Mouse (Mus musculus) thymus, postnatal 4 days (tissue): ENCODE measurements around the gene Mob4.
A peak's percentile ranks its signal among the peaks of the same experiment; 100 is the strongest.

Experiments
- DNase-seq: peaks from one replicate; pipeline ENCODE4 v3.0.0; 2021

The Mob4 gene

GRCm38 (mm10) chr1:55132308-55132707 is 1.3 kb downstream of the Mob4 start:
- DNase-seq: no peak

GRCm38 (mm10) chr1:55133173-55133572 is 2.1 kb downstream of the Mob4 start:
- no peak for DNase-seq

- no peak for DNase-seq
These were observed 3.3 kb downstream of the Mob4 start for GRCm38 (mm10) chr1:55134301-55134700.

GRCm38 (mm10) chr1:55135846-55136245 is 4.8 kb downstream of the Mob4 start:
- no peak for DNase-seq

- DNase-seq: no peak
These were observed 13.3 kb downstream of the Mob4 start for GRCm38 (mm10) chr1:55144338-55144737.

- no peak for DNase-seq
These were observed 14.5 kb downstream of the Mob4 start for GRCm38 (mm10) chr1:55145556-55145955.

- DNase-seq: no peak
These were observed 26.3 kb downstream of the Mob4 start for GRCm38 (mm10) chr1:55157329-55157728.

GRCm38 (mm10) chr1:55158211-55158610 is 27.2 kb downstream of the Mob4 start:
- no peak for DNase-seq

GRCm38 (mm10) chr1:55158821-55159220 is 27.8 kb downstream of the Mob4 start:
- no peak for DNase-seq

GRCm38 (mm10) chr1:55160218-55160617 is 29.2 kb downstream of the Mob4 start:
- no peak for DNase-seq

GRCm38 (mm10) chr1:55160831-55161638 is 30.0 kb downstream of the Mob4 start:
- no peak for DNase-seq

- DNase-seq: peak; percentile 56
These were observed 30.9 kb downstream of the Mob4 start for GRCm38 (mm10) chr1:55161895-55162294.

GRCm38 (mm10) chr1:55162781-55163180 is 31.8 kb downstream of the Mob4 start:
- DNase-seq: no peak

GRCm38 (mm10) chr1:55164005-55164404 is 33.0 kb downstream of the Mob4 start:
- DNase-seq: no peak

GRCm38 (mm10) chr1:55167560-55167959 is 36.5 kb downstream of the Mob4 start:
- no peak for DNase-seq

- DNase-seq: no peak
These were observed 37.6 kb downstream of the Mob4 start for GRCm38 (mm10) chr1:55168591-55168990.

GRCm38 (mm10) chr1:55171361-55172325 is 40.6 kb downstream of the Mob4 start:
- no peak for DNase-seq

- DNase-seq: no peak
These were observed 42.9 kb downstream of the Mob4 start for GRCm38 (mm10) chr1:55173720-55174557.

- no peak for DNase-seq
These were observed 43.6 kb downstream of the Mob4 start for GRCm38 (mm10) chr1:55174558-55175034.

- DNase-seq: no peak
These were observed 49.0 kb downstream of the Mob4 start for GRCm38 (mm10) chr1:55179917-55180566.

GRCm38 (mm10) chr1:55182392-55182791 is 51.4 kb downstream of the Mob4 start:
- no peak for DNase-seq

GRCm38 (mm10) chr1:55185718-55186117 is 54.7 kb downstream of the Mob4 start:
- peak; percentile 23 for DNase-seq
